Mouse (Mus musculus): ENCODE measurements at regions not wholly inside any gene's neighbourhood (a gene's known extent, or its start where the extent isn't known, plus 50 kb on each side); places are given as distances from the start of the nearest gene placed in this dataset.

GRCm38 (mm10) chr9:84754828-84755227 lies 557.7 kb upstream of the Gm11114 start:
- 63% methylated on average over 2 of the region's 2 CpGs for WGBS
- no peaks in the 10 kb centered on the region for H3K4me1 ChIP-seq (ENCODE audit: control insufficient read depth, insufficient read depth, low read length)

GRCm38 (mm10) chr9:84774348-84774747 lies 538.2 kb upstream of the Gm11114 start:
- H3K27ac ChIP-seq (replicated peaks; ENCODE audit: low read depth, low read length), result no peak overlapping the region
- no peak for DNase-seq (ENCODE audit: low spot score)
- no peak overlapping the region for H3K4me3 ChIP-seq (ENCODE audit: low read depth, low read length)
- H3K4me2 ChIP-seq (ENCODE audit: low read depth, low read length), result no peak overlapping the region
- no peak overlapping the region for H3K9ac ChIP-seq (replicated peaks; ENCODE audit: low read length)
- no peak for ATAC-seq (replicated peaks; ENCODE audit: insufficient number of reproducible peaks, low FRiP score, low TSS enrichment, low read depth)
- no peaks in the 10 kb centered on the region for H3K9me3 ChIP-seq (replicated peaks; ENCODE audit: control insufficient read depth, low read length)
- 84% methylated on average over 11 of the region's 11 CpGs for WGBS
- H3K27me3 ChIP-seq (ENCODE audit: control insufficient read depth, insufficient read depth, low read length), result no peaks in the 10 kb centered on the region
- no peaks in the 10 kb centered on the region for H3K36me3 ChIP-seq (replicated peaks; ENCODE audit: control insufficient read depth, insufficient read depth, low read depth, low read length)
- H3K4me1 ChIP-seq (ENCODE audit: control insufficient read depth, insufficient read depth, low read length), result no peaks in the 10 kb centered on the region

More at GRCm38 (mm10) chr9:84754828-84755227, 557.7 kb upstream of the Gm11114 start:
- no peak for DNase-seq (ENCODE audit: low spot score)
- Histone ChIP-seq H3K9ac (replicated peaks; ENCODE audit: low read length) (no peak overlapping the region), H3K4me3 (ENCODE audit: low read depth, low read length) (no peak overlapping the region), H3K27me3 (ENCODE audit: control insufficient read depth, insufficient read depth, low read length) (no peaks in the 10 kb centered on the region), H3K36me3 (replicated peaks; ENCODE audit: control insufficient read depth, insufficient read depth, low read depth, low read length) (no peaks in the 10 kb centered on the region), H3K9me3 (replicated peaks; ENCODE audit: control insufficient read depth, low read length) (no peaks in the 10 kb centered on the region), H3K27ac (replicated peaks; ENCODE audit: low read depth, low read length) (no peak overlapping the region), H3K4me2 (ENCODE audit: low read depth, low read length) (no peak overlapping the region)
- ATAC-seq (replicated peaks; ENCODE audit: insufficient number of reproducible peaks, low FRiP score, low TSS enrichment, low read depth), result no peak

- Histone ChIP-seq H3K9ac (replicated peaks; ENCODE audit: low read length) (no peak overlapping the region), H3K4me2 (ENCODE audit: low read depth, low read length) (no peak overlapping the region), H3K9me3 (replicated peaks; ENCODE audit: control insufficient read depth, low read length) (no peaks in the 10 kb centered on the region), H3K27ac (replicated peaks; ENCODE audit: low read depth, low read length) (no peak overlapping the region), H3K27me3 (ENCODE audit: control insufficient read depth, insufficient read depth, low read length) (no peaks in the 10 kb centered on the region), H3K4me3 (ENCODE audit: low read depth, low read length) (no peak overlapping the region), H3K36me3 (replicated peaks; ENCODE audit: control insufficient read depth, insufficient read depth, low read depth, low read length) (no peaks in the 10 kb centered on the region), H3K4me1 (ENCODE audit: control insufficient read depth, insufficient read depth, low read length) (no peaks in the 10 kb centered on the region)
- DNase-seq (ENCODE audit: low spot score) (no peak), ATAC-seq (replicated peaks; ENCODE audit: insufficient number of reproducible peaks, low FRiP score, low TSS enrichment, low read depth) (no peak)
- WGBS, result 84% methylated on average over 2 of the region's 2 CpGs
Measured at GRCm38 (mm10) chr9:84775190-84775589, 537.4 kb upstream of the Gm11114 start.

GRCm38 (mm10) chr9:84779125-84779524 lies 533.4 kb upstream of the Gm11114 start:
- no peak for ATAC-seq (replicated peaks; ENCODE audit: insufficient number of reproducible peaks, low FRiP score, low TSS enrichment, low read depth)
- 85% methylated on average over 1 of the region's 1 CpGs for WGBS

GRCm38 (mm10) chr9:84825768-84826167 lies 486.8 kb upstream of the Gm11114 start:
- ATAC-seq (replicated peaks; ENCODE audit: insufficient number of reproducible peaks, low FRiP score, low TSS enrichment, low read depth), result no peak

More at GRCm38 (mm10) chr9:84779125-84779524, 533.4 kb upstream of the Gm11114 start:
- DNase-seq (ENCODE audit: low spot score), result no peak
- no peaks in the 10 kb centered on the region for H3K36me3 ChIP-seq (replicated peaks; ENCODE audit: control insufficient read depth, insufficient read depth, low read depth, low read length)
- no peak overlapping the region for H3K4me3 ChIP-seq (ENCODE audit: low read depth, low read length)
- H3K9me3 ChIP-seq (replicated peaks; ENCODE audit: control insufficient read depth, low read length), result no peaks in the 10 kb centered on the region
- no peak overlapping the region for H3K27ac ChIP-seq (replicated peaks; ENCODE audit: low read depth, low read length)
- H3K4me1 ChIP-seq (ENCODE audit: control insufficient read depth, insufficient read depth, low read length), result no peaks in the 10 kb centered on the region
- no peaks in the 10 kb centered on the region for H3K27me3 ChIP-seq (ENCODE audit: control insufficient read depth, insufficient read depth, low read length)
- no peak overlapping the region for H3K4me2 ChIP-seq (ENCODE audit: low read depth, low read length)
- H3K9ac ChIP-seq (replicated peaks; ENCODE audit: low read length), result no peak overlapping the region

GRCm38 (mm10) chr9:84828934-84829333 lies 483.6 kb upstream of the Gm11114 start:
- 83% methylated on average over 5 of the region's 5 CpGs for WGBS
- no peak overlapping the region for H3K9ac ChIP-seq (replicated peaks; ENCODE audit: low read length)
- no peaks in the 10 kb centered on the region for H3K27me3 ChIP-seq (ENCODE audit: control insufficient read depth, insufficient read depth, low read length)
- no peaks in the 10 kb centered on the region for H3K9me3 ChIP-seq (replicated peaks; ENCODE audit: control insufficient read depth, low read length)
- no peak overlapping the region for H3K27ac ChIP-seq (replicated peaks; ENCODE audit: low read depth, low read length)
- DNase-seq (ENCODE audit: low spot score), result no peak
- no peak for ATAC-seq (replicated peaks; ENCODE audit: insufficient number of reproducible peaks, low FRiP score, low TSS enrichment, low read depth)
- no peaks in the 10 kb centered on the region for H3K4me1 ChIP-seq (ENCODE audit: control insufficient read depth, insufficient read depth, low read length)
- H3K4me2 ChIP-seq (ENCODE audit: low read depth, low read length), result no peak overlapping the region
- H3K4me3 ChIP-seq (ENCODE audit: low read depth, low read length), result no peak overlapping the region
- no peaks in the 10 kb centered on the region for H3K36me3 ChIP-seq (replicated peaks; ENCODE audit: control insufficient read depth, insufficient read depth, low read depth, low read length)

More at GRCm38 (mm10) chr9:84825768-84826167, 486.8 kb upstream of the Gm11114 start:
- H3K27ac ChIP-seq (replicated peaks; ENCODE audit: low read depth, low read length), result no peak overlapping the region
- H3K36me3 ChIP-seq (replicated peaks; ENCODE audit: control insufficient read depth, insufficient read depth, low read depth, low read length), result no peaks in the 10 kb centered on the region
- no peak overlapping the region for H3K4me2 ChIP-seq (ENCODE audit: low read depth, low read length)
- DNase-seq (ENCODE audit: low spot score), result no peak
- no peak overlapping the region for H3K9ac ChIP-seq (replicated peaks; ENCODE audit: low read length)
- H3K9me3 ChIP-seq (replicated peaks; ENCODE audit: control insufficient read depth, low read length), result no peaks in the 10 kb centered on the region
- no peaks in the 10 kb centered on the region for H3K27me3 ChIP-seq (ENCODE audit: control insufficient read depth, insufficient read depth, low read length)
- H3K4me1 ChIP-seq (ENCODE audit: control insufficient read depth, insufficient read depth, low read length), result no peaks in the 10 kb centered on the region
- no peak overlapping the region for H3K4me3 ChIP-seq (ENCODE audit: low read depth, low read length)

GRCm38 (mm10) chr9:84830639-84831038 lies 481.9 kb upstream of the Gm11114 start:
- no peak overlapping the region for H3K4me2 ChIP-seq (ENCODE audit: low read depth, low read length)
- no peak overlapping the region for H3K27ac ChIP-seq (replicated peaks; ENCODE audit: low read depth, low read length)
- no peak overlapping the region for H3K9ac ChIP-seq (replicated peaks; ENCODE audit: low read length)
- H3K36me3 ChIP-seq (replicated peaks; ENCODE audit: control insufficient read depth, insufficient read depth, low read depth, low read length), result no peaks in the 10 kb centered on the region
- H3K9me3 ChIP-seq (replicated peaks; ENCODE audit: control insufficient read depth, low read length), result no peaks in the 10 kb centered on the region
- WGBS, result 90% methylated on average over 2 of the region's 2 CpGs
- DNase-seq (ENCODE audit: low spot score) (no peak), ATAC-seq (replicated peaks; ENCODE audit: insufficient number of reproducible peaks, low FRiP score, low TSS enrichment, low read depth) (no peak)
- no peak overlapping the region for H3K4me3 ChIP-seq (ENCODE audit: low read depth, low read length)
- no peaks in the 10 kb centered on the region for H3K4me1 ChIP-seq (ENCODE audit: control insufficient read depth, insufficient read depth, low read length)
- H3K27me3 ChIP-seq (ENCODE audit: control insufficient read depth, insufficient read depth, low read length), result no peaks in the 10 kb centered on the region

- H3K27ac ChIP-seq (replicated peaks; ENCODE audit: low read depth, low read length), result no peak overlapping the region
- 72% methylated on average over 1 of the region's 1 CpGs for WGBS
- H3K4me2 ChIP-seq (ENCODE audit: low read depth, low read length), result no peak overlapping the region
- H3K9ac ChIP-seq (replicated peaks; ENCODE audit: low read length), result no peak overlapping the region
- no peaks in the 10 kb centered on the region for H3K27me3 ChIP-seq (ENCODE audit: control insufficient read depth, insufficient read depth, low read length)
- no peaks in the 10 kb centered on the region for H3K9me3 ChIP-seq (replicated peaks; ENCODE audit: control insufficient read depth, low read length)
- no peak overlapping the region for H3K4me3 ChIP-seq (ENCODE audit: low read depth, low read length)
- ATAC-seq (replicated peaks; ENCODE audit: insufficient number of reproducible peaks, low FRiP score, low TSS enrichment, low read depth) (no peak), DNase-seq (ENCODE audit: low spot score) (no peak)
- H3K4me1 ChIP-seq (ENCODE audit: control insufficient read depth, insufficient read depth, low read length), result no peaks in the 10 kb centered on the region
- H3K36me3 ChIP-seq (replicated peaks; ENCODE audit: control insufficient read depth, insufficient read depth, low read depth, low read length), result no peaks in the 10 kb centered on the region
Measured at GRCm38 (mm10) chr9:84837498-84837897, 475.1 kb upstream of the Gm11114 start.

Data from embryonic facial prominence, embryonic 11.5 days (tissue).